Mouse (Mus musculus) limb, embryonic 11.5 days (tissue): Measurements from ENCODE around the gene Canx. TPM values are rescaled to one million over a fixed set of nuclear protein-coding genes. Genes with fewer than 3 reads are reported as not detected.

Experiments used
- ATAC-seq: fragments of 200-750 bp; cut with Nextera tagmentation; 2 replicates; pipeline ENCODE4 v1.8.0; 2017; ENCODE audit warnings: low read depth; ENCODE audit not compliant: insufficient number of reproducible peaks, low FRiP score, low TSS enrichment
- DNase-seq: peaks from one replicate; pipeline ENCODE4 v3.0.0-alpha.2; 2015; ENCODE audit warnings: low spot score
- H3K27ac ChIP-seq: fragments of 300-500 bp; sonication (generic); replicated peaks from 2 replicates; pipeline ENCODE4 v1.5.1; 2014; ENCODE audit warnings: low read depth, mild to moderate bottlenecking, low read length
- H3K27me3 ChIP-seq: fragments of 300-500 bp; sonication (generic); 2 replicates; pipeline ENCODE4 v1.6.1; 2014; ENCODE audit warnings: mild to moderate bottlenecking, low read length, mixed read lengths; ENCODE audit not compliant: control insufficient read depth, insufficient read depth
- H3K36me3 ChIP-seq: fragments of 300-500 bp; sonication (generic); 2 replicates; pipeline ENCODE4 v1.6.1; 2014; ENCODE audit warnings: mild to moderate bottlenecking, low read length, moderate library complexity, mixed read lengths; ENCODE audit not compliant: control insufficient read depth, insufficient read depth
- H3K4me1 ChIP-seq: fragments of 300-500 bp; sonication (generic); 2 replicates; pipeline ENCODE4 v1.6.1; 2014; ENCODE audit warnings: low read length, mixed read lengths; ENCODE audit not compliant: control insufficient read depth, insufficient read depth
- H3K4me2 ChIP-seq: fragments of 300-500 bp; sonication (generic); 2 replicates; pipeline ENCODE4 v1.6.1; 2014; ENCODE audit warnings: low read depth, mild to moderate bottlenecking, moderate library complexity; ENCODE audit not compliant: severe bottlenecking
- H3K4me3 ChIP-seq: fragments of 300-500 bp; sonication (generic); 2 replicates; pipeline ENCODE4 v1.5.1; 2014; ENCODE audit warnings: low read depth, low read length
- H3K9ac ChIP-seq: fragments of 300-500 bp; sonication (generic); 2 replicates; pipeline ENCODE4 v1.6.1; 2014; ENCODE audit warnings: mild to moderate bottlenecking, low read length
- H3K9me3 ChIP-seq: fragments of 300-500 bp; sonication (generic); 2 replicates; pipeline ENCODE4 v1.6.1; 2016; ENCODE audit warnings: low read length; ENCODE audit not compliant: control insufficient read depth
- WGBS: fragments of 180-500 bp; shearing (Covaris S2); extraction: QIAGEN DNeasy Blood & Tissue Kit; methylation state at CpG from one replicate; pipeline ENCODE4 v1.1.7; 2014; 5-methylcytosine and 5-hydroxymethylcytosine counted together
- polyA plus RNA-seq: library from polyadenylated mRNA; unstranded; fragments of >200 nt; fragmentation: Nextera tagmentation; extraction: Ambion mirVana; gene quantifications from 2 replicates; pipeline ENCODE4 v1.2.1, GENCODE M21; 2014

Canx gene
- polyA plus RNA-seq, 1 experiment from 2014 or later: 250 TPM

DNA sequence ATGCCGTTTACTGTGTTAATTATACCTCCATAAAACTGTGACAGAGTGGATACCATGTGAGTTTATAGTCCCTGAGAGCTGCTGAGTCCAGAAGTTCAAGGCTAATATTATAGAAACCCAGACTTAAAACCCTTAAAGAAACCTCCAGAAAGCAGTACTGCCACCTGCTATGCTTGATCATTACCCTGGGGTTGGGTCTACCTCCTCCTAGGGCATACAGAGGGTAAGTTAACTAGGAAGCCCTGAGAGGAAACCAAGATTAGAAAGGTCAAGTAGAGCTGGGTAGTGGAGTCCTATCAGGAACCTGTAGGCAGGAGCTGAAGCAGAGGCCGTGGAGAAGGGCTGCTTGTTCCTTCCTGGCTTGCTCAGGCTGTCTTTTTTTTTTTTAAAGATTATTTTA is 26.7 kb upstream of the Canx start:
- Histone ChIP-seq H3K36me3 (no peaks in the 10 kb centered on the region), H3K9ac (no peak overlapping the region), H3K4me1 (no peaks in the 10 kb centered on the region), H3K4me2 (no peak overlapping the region), H3K27me3 (no peaks in the 10 kb centered on the region), H3K9me3 (no peaks in the 10 kb centered on the region), H3K4me3 (no peak overlapping the region), H3K27ac (no peak overlapping the region)
- ATAC-seq (no peak), DNase-seq (no peak)
- WGBS: 76% methylated on average over 2 of the region's 2 CpGs

DNA sequence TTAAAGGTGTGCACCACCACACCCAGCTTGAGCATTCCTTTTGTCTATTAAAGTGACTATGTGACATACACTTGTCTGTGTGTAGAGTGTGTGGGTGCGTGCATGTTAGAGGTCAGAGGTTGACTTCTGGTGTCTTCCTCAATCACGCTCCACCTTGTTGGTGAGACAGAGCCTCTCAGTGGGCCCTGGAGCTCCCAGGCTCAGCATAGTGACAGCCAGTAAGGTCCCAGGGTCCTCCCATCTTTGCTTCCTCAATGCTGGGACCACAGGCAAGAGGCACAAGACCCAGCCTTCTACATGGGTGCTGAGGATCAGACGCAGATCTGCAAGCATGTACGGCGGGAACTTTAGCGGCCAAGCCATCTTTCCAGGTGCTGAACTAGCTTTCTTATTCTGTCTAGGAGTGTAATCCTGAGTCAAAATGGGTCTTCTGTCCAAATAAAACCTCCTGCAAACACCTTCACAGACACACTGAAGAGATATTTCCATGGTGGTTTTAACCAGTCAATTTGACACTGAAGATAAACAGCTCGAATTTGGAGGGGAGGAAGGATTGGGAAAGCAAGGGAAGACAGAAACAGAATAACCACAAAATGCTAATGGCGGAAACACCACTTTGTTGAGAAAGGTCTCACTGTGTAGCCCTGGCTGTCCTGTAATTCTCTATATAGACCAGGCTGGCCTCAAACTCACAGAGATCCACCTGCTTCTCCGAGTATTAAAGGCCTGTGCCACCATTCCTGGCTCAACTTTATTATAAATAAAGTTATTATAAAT is 21.0 kb upstream of the Canx start:
- Histone ChIP-seq H3K4me3 (no peak overlapping the region), H3K4me2 (no peak overlapping the region), H3K9me3 (no peaks in the 10 kb centered on the region), H3K27me3 (no peaks in the 10 kb centered on the region), H3K4me1 (no peaks in the 10 kb centered on the region), H3K27ac (no peak overlapping the region), H3K36me3 (no peaks in the 10 kb centered on the region), H3K9ac (no peak overlapping the region)
- ATAC-seq (no peak), DNase-seq (no peak)
- 86% methylated on average over 9 of the region's 9 CpGs for WGBS

DNA sequence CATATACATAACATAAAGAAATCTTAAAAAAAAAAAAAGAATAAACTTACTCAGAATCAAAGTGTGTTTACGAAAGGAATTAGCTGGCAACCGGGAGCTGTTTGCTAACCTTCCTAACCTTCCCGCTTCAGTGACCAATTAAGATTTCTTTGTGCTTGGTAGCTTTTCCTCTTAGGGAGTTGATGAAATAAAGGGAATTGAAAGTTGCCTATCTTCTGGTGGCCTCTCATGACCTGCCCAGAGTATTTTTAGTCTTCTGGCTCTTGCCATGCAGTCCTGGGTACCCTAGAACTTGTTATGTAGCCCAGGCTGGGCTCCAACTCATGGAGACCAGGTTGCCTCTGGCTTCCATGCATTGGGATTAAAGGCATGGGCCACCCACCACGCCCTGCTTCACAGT is 20.0 kb upstream of the Canx start:
- DNase-seq: no peak
- no peak overlapping the region for H3K4me3 ChIP-seq
- H3K9me3 ChIP-seq: no peaks in the 10 kb centered on the region
- H3K4me1 ChIP-seq: no peaks in the 10 kb centered on the region
- ATAC-seq: no peak
- no peaks in the 10 kb centered on the region for H3K36me3 ChIP-seq
- H3K27me3 ChIP-seq: no peaks in the 10 kb centered on the region
- H3K9ac ChIP-seq: no peak overlapping the region
- no peak overlapping the region for H3K27ac ChIP-seq
- no peak overlapping the region for H3K4me2 ChIP-seq
- 84% methylated on average over 4 of the region's 4 CpGs for WGBS

DNA sequence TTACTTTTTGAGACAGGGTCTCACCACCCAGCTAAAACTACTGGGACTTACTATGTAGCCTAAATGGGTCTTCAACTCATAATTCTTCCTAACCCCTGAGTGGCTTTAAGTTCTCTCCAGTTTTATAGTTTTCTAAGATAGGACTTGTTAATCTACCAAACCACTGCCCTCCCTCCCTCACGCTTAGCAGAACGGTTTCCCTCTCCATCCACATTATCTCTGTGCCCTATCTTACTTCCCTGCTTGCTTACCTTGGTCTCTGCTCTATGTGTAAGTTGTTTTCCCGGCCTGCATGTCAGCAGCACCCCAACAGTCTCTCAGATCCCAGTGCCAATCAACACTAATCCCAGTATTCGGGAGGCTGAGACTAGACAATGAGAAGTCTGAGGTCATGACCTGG is 11.4 kb upstream of the Canx start:
- Histone ChIP-seq H3K36me3 (no peaks in the 10 kb centered on the region), H3K4me2 (no peak overlapping the region), H3K4me1 (no peaks in the 10 kb centered on the region), H3K27ac (no peak overlapping the region), H3K9me3 (no peaks in the 10 kb centered on the region), H3K9ac (no peak overlapping the region), H3K27me3 (no peaks in the 10 kb centered on the region), H3K4me3 (no peak overlapping the region)
- no peak for ATAC-seq
- 80% methylated on average over 4 of the region's 4 CpGs for WGBS
- DNase-seq: no peak

DNA sequence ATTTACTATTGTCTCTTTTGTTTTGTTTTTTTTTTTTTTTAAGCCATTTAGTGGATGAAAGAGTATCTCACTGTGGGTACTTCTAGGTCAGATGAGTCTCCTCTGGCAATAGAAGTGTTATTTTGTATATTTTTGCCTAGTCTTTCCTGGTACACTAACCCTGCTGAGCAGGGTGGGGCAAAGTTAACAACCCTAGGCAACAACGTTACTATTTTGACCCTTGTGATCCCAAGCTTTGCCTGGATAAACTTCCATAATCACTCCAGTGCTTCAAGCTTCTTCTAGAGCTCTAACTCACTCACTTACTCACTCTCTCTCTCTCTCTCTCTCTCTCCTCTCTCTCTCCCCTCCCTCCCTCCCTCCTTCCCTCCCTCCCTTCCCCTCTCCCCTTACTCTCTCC is 10.7 kb upstream of the Canx start:
- Histone ChIP-seq H3K27me3 (no peaks in the 10 kb centered on the region), H3K9ac (no peak overlapping the region), H3K27ac (no peak overlapping the region), H3K36me3 (no peaks in the 10 kb centered on the region), H3K4me3 (no peak overlapping the region), H3K9me3 (no peaks in the 10 kb centered on the region), H3K4me1 (no peaks in the 10 kb centered on the region), H3K4me2 (no peak overlapping the region)
- ATAC-seq (no peak), DNase-seq (no peak)
- WGBS: 44% methylated on average over 1 of the region's 1 CpGs

DNA sequence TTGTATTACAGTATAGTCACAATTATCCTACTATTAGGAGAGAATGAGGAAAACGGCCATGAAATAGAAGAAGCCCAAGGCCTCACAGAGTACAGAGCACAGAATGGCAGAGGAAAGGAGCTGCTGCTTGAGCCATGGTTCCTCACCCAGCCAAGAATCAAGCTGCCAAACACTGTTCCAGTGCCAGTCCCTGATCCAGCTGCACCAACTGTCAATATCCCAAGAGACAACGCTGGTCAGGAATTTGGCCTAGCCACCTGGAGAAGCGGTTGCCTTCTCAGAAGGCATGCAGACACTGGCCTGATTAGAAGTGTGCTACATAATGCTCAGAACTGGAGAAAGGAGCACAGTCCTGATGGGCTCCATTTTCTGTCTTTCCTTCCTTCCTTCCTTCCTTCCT is 7.7 kb upstream of the Canx start:
- no peak for ATAC-seq
- H3K4me1 ChIP-seq: no peaks in the 10 kb centered on the region
- WGBS: 87% methylated on average over 3 of the region's 3 CpGs

DNA sequence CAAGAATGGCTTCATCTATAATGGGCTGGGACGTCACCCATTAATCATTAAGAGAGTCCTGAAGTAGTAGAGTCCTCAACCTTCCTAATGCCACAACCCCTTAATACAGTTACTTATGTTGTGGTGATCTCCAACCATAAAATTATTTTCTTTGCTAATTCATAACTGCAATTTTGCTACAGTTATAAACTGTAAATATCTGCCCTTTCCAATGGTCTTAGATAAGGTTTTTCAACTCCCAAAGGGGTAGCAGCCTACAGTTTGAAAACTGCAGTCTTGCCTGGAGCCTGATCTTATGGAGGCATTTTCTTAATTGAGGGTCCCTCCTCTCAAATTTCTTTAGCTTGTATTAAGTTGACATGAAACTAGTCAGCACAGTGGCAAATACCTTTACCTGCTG is 3.9 kb upstream of the Canx start:
- Histone ChIP-seq H3K9ac (no peak overlapping the region), H3K4me1 (no peaks in the 10 kb centered on the region), H3K4me3 (no peak overlapping the region), H3K4me2 (no peak overlapping the region), H3K27me3 (no peaks in the 10 kb centered on the region), H3K36me3 (no peaks in the 10 kb centered on the region), H3K9me3 (no peaks in the 10 kb centered on the region), H3K27ac (no peak overlapping the region)
- ATAC-seq: no peak
- 96% methylated on average over 1 of the region's 1 CpGs for WGBS
- no peak for DNase-seq

More for the DNA sequence above, 7.7 kb upstream of the Canx start:
- H3K36me3 ChIP-seq: no peaks in the 10 kb centered on the region
- no peak overlapping the region for H3K27ac ChIP-seq
- H3K9me3 ChIP-seq: no peaks in the 10 kb centered on the region
- H3K9ac ChIP-seq: no peak overlapping the region
- H3K4me2 ChIP-seq: no peak overlapping the region
- H3K4me3 ChIP-seq: no peak overlapping the region
- no peaks in the 10 kb centered on the region for H3K27me3 ChIP-seq
- no peak for DNase-seq

DNA sequence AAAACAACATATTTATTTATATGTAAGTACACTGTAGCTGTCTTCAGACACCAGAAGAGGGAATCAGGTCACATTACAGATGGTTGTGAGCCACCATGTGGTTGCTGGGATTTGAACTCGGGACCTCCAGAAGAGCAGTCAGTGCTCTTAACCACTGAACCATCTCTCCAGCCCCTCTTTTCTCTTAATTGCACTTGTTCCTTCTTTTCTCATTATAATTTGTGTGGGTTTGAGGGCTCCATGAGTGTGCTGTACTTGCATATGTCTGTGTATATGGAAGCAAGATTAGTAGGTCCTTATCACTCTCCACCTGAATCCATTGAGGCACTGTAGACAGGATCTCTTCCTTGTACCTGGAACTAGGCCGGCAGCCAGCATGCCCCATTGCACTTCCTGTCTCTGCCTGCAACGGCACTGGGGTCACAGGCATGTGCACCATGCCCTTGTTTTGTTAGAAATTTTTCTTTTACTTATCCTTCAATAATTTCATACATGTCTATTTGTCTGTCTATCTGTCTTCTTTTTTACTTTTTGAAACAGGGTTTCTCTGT is 2.7 kb upstream of the Canx start:
- no peak overlapping the region for H3K27ac ChIP-seq
- no peak for DNase-seq
- no peaks in the 10 kb centered on the region for H3K9me3 ChIP-seq
- no peaks in the 10 kb centered on the region for H3K36me3 ChIP-seq
- no peak for ATAC-seq
- H3K27me3 ChIP-seq: no peaks in the 10 kb centered on the region
- no peak overlapping the region for H3K9ac ChIP-seq
- peaks cover 4% of the 10 kb centered on the region; the same call in 1 of the 2 replicates for H3K4me1 ChIP-seq
- 92% methylated on average over 3 of the region's 3 CpGs for WGBS
- H3K4me2 ChIP-seq: no peak overlapping the region
- H3K4me3 ChIP-seq: no peak overlapping the region
